ENCODE assay signal across 12 mouse cellular contexts in genomic region chr2:158616296-158616695, GRCm38 (mm10). TPM values are rescaled to one million over a fixed set of nuclear protein-coding genes. Genes with fewer than 3 reads are reported as not detected.
DNase-seq lines count a peak whose midpoint lies in the region; ATAC-seq and TF ChIP-seq lines count a peak whose summit lies in the region.
"Had no signal": no experiment of that assay in that cellular context is flagged by ENCODE, and none has a peak within 500 bp of the region (broad histone marks: within the 10 kb centered on the region; RNA-seq: fewer than 3 reads in every experiment).

No protein-coding gene starts in this region.

- no peaks in the 10 kb centered on the region for H3K9me3 ChIP-seq in hindbrain, embryonic 11.5 days (ENCODE audit: control insufficient read depth, low read length)
- H3K9me3 ChIP-seq in midbrain, embryonic 14.5 days (ENCODE audit: control insufficient read depth, low read length): no peaks in the 10 kb centered on the region
- H3K9me3 ChIP-seq in intestine, embryonic 15.5 days: no peaks in the 10 kb centered on the region
- H3K9me3 ChIP-seq: liver, embryonic 15.5 days had no signal

- TF ChIP-seq POLR2A in heart, adult 2 months (IDR thresholded peaks at IDR 0.05; ENCODE audit: insufficient read depth, low read depth, low read length): no peak

- H3K4me2 ChIP-seq in hindbrain, embryonic 11.5 days (replicated peaks; ENCODE audit: low read depth, low read length): peak overlapping the region; percentile 34
- H3K4me2 ChIP-seq in midbrain, embryonic 14.5 days (ENCODE audit: low read length): peak overlapping the region; percentile 60
- no peak overlapping the region for H3K4me2 ChIP-seq in intestine, embryonic 15.5 days (replicated peaks)
- H3K4me2 ChIP-seq: liver, embryonic 15.5 days had no signal

- peak overlapping the region; percentile 18; the same call in 1 of the 2 replicates for H3K4me3 ChIP-seq in hindbrain, embryonic 11.5 days (ENCODE audit: low read depth, low read length)
- H3K4me3 ChIP-seq in midbrain, embryonic 14.5 days (replicated peaks; ENCODE audit: low read depth, low read length): peak overlapping the region; percentile 48
- no peak overlapping the region for H3K4me3 ChIP-seq in intestine, embryonic 15.5 days (replicated peaks)
- H3K4me3 ChIP-seq in heart, adult 2 months: no peak overlapping the region
- H3K4me3 ChIP-seq: liver, embryonic 15.5 days had no signal

- TF ChIP-seq CTCF in heart, adult 2 months (IDR thresholded peaks at IDR 0.05): no peak

- H3K36me3 ChIP-seq in hindbrain, embryonic 11.5 days (ENCODE audit: control insufficient read depth, insufficient read depth, low read length): no peaks in the 10 kb centered on the region
- peaks cover 5% of the 10 kb centered on the region; the same call in 1 of the 2 replicates for H3K36me3 ChIP-seq in midbrain, embryonic 14.5 days (ENCODE audit: control insufficient read depth, insufficient read depth, low read length)
- H3K36me3 ChIP-seq in intestine, embryonic 15.5 days: no peaks in the 10 kb centered on the region
- H3K36me3 ChIP-seq in heart, adult 2 months (ENCODE audit: control insufficient read depth, insufficient read depth, low read length): no peaks in the 10 kb centered on the region
- H3K36me3 ChIP-seq: liver, embryonic 15.5 days had no signal

- under 1% methylated on average over 12 of the region's 12 CpGs for WGBS in hindbrain, embryonic 11.5 days
- 1% methylated on average over 12 of the region's 12 CpGs for WGBS in midbrain, embryonic 14.5 days
- WGBS in intestine, embryonic 15.5 days: 1% methylated on average over 12 of the region's 12 CpGs
- 1% methylated on average over 12 of the region's 12 CpGs for WGBS in heart, adult 2 months

- no peak for TF ChIP-seq EP300 in heart, adult 2 months (IDR thresholded peaks at IDR 0.05; ENCODE audit: insufficient read depth, low read depth, low read length)

- H3K27me3 ChIP-seq in hindbrain, embryonic 11.5 days (ENCODE audit: control insufficient read depth, insufficient read depth, low read length): peaks cover 74% of the 10 kb centered on the region
- H3K27me3 ChIP-seq in midbrain, embryonic 14.5 days (ENCODE audit: control insufficient read depth, insufficient read depth, low read length): peaks cover 53% of the 10 kb centered on the region
- H3K27me3 ChIP-seq in intestine, embryonic 15.5 days (replicated peaks): peaks cover 96% of the 10 kb centered on the region
- H3K27me3 ChIP-seq in heart, adult 2 months (ENCODE audit: control insufficient read depth, insufficient read depth, low read length): peaks cover 42% of the 10 kb centered on the region

- H3K27ac ChIP-seq in hindbrain, embryonic 11.5 days (ENCODE audit: low read depth, low read length): peak overlapping the region; percentile 54
- peak overlapping the region; percentile 93 for H3K27ac ChIP-seq in midbrain, embryonic 14.5 days (replicated peaks; ENCODE audit: low read depth, low read length)
- H3K27ac ChIP-seq in intestine, embryonic 15.5 days: no peak overlapping the region
- H3K27ac ChIP-seq in heart, adult 2 months: no peak overlapping the region
- H3K27ac ChIP-seq: liver, embryonic 15.5 days had no signal

- no peaks in the 10 kb centered on the region for H3K79me2 ChIP-seq in heart, adult 2 months (replicated peaks; ENCODE audit: control insufficient read depth, insufficient read depth, low read length)

- peak; percentile 39; the same call in 1 of the 2 replicates for ATAC-seq in hindbrain, embryonic 11.5 days (ENCODE audit: low FRiP score)
- peak; percentile 67; the same call in 1 of the 2 replicates for ATAC-seq in midbrain, embryonic 14.5 days (ENCODE audit: low FRiP score, low TSS enrichment)
- no peak for ATAC-seq in intestine, embryonic 15.5 days

- H3K9ac ChIP-seq in hindbrain, embryonic 11.5 days (ENCODE audit: low read depth, low read length): 0 out of 2 replicates have a peak overlapping the region, but pooled peaks have one; percentile 1
- H3K9ac ChIP-seq in midbrain, embryonic 14.5 days (replicated peaks; ENCODE audit: low read length): peak overlapping the region; percentile 73
- no peak overlapping the region for H3K9ac ChIP-seq in intestine, embryonic 15.5 days
- no peak overlapping the region for H3K9ac ChIP-seq in heart, adult 2 months (ENCODE audit: low read depth, low read length)
- H3K9ac ChIP-seq: liver, embryonic 15.5 days had no signal

- DNase-seq in ES-CJ7 (ENCODE audit: low read depth, low spot score): peak; percentile 46
- DNase-seq in brain, adult 2 months (ENCODE audit: low read depth, low spot score): peak; percentile 86
- peak; percentile 50 for DNase-seq in hindbrain, embryonic 11.5 days (ENCODE audit: low spot score)
- DNase-seq in midbrain, embryonic 14.5 days: peak; percentile 82
- no peak for DNase-seq in gastrocnemius, adult 8-10 months (ENCODE audit: low spot score in 2 of 2)
- DNase-seq in heart, adult 2 months: no peak
- DNase-seq: gastrocnemius, postnatal 14 days; layer of hippocampus, postnatal 36 days; thymus, postnatal 4 days had no signal

- intact Hi-C loops in heart, adult 2 months (cut with DNase I): no loop called here

- H3K4me1 ChIP-seq in hindbrain, embryonic 11.5 days (replicated peaks; ENCODE audit: control insufficient read depth, insufficient read depth, low read length): peaks cover 3% of the 10 kb centered on the region; the same call in 1 of the 2 replicates
- H3K4me1 ChIP-seq in midbrain, embryonic 14.5 days (ENCODE audit: control insufficient read depth, insufficient read depth, low read length): no peaks in the 10 kb centered on the region
- H3K4me1 ChIP-seq in intestine, embryonic 15.5 days (replicated peaks): peaks cover 6% of the 10 kb centered on the region; the same call in 1 of the 2 replicates
- no peaks in the 10 kb centered on the region for H3K4me1 ChIP-seq in heart, adult 2 months (ENCODE audit: control insufficient read depth, insufficient read depth, low read length)

RNA-seq across cellular contexts. Expression of gene Slc32a1, which starts 5.7 kb away (rescaled TPM):
- 1.9 and 2.9 TPM in 2 replicates for polyA plus RNA-seq in hindbrain, embryonic 11.5 days (2014; fragmentation: Nextera tagmentation; extraction: Ambion mirVana)
- polyA plus RNA-seq in midbrain, embryonic 14.5 days (2014; fragmentation: Nextera tagmentation; extraction: Ambion mirVana): 7.6 and 8.6 TPM in 2 replicates
- polyA plus RNA-seq in intestine, embryonic 15.5 days (2015; fragmentation: Nextera tagmentation; extraction: Ambion mirVana): not detected in 2 replicates
- not detected for total RNA-seq in gastrocnemius, adult 8-10 months (2022)
- total RNA-seq in heart, adult 2 months (2021): not detected
- polyA plus RNA-seq in heart, adult 2 months (2012; rRNA removed): not detected in 2 replicates
- total RNA-seq: common myeloid progenitor, adult 5-6 weeks; gastrocnemius, postnatal 14 days had no signal
- polyA plus RNA-seq: liver, embryonic 15.5 days had no signal

RNA-seq across cellular contexts. Expression of gene Actr5, which starts 8.4 kb away (rescaled TPM):
- 13.7 and 16.7 TPM in 2 replicates for polyA plus RNA-seq in hindbrain, embryonic 11.5 days (2014; fragmentation: Nextera tagmentation; extraction: Ambion mirVana)
- polyA plus RNA-seq in midbrain, embryonic 14.5 days (2014; fragmentation: Nextera tagmentation; extraction: Ambion mirVana): 13.9 and 14.8 TPM in 2 replicates
- polyA plus RNA-seq in intestine, embryonic 15.5 days (2015; fragmentation: Nextera tagmentation; extraction: Ambion mirVana): 9.3 and 9.4 TPM in 2 replicates
- total RNA-seq in gastrocnemius, adult 8-10 months (2022): 1 to 10 TPM; 2.3 to 3.8 (median 3.2) TPM
- 1 to 10 TPM; 4.8 to 6.4 TPM for total RNA-seq in heart, adult 2 months (2021)
- 2.9 and 3.5 TPM in 2 replicates for polyA plus RNA-seq in heart, adult 2 months (2012; rRNA removed)

RNA-seq across cellular contexts. Expression of gene Ppp1r16b, which starts 48.9 kb away (rescaled TPM):
- polyA plus RNA-seq in hindbrain, embryonic 11.5 days (2014; fragmentation: Nextera tagmentation; extraction: Ambion mirVana): 2.4 and 3.6 TPM in 2 replicates
- 16.1 and 21.0 TPM in 2 replicates for polyA plus RNA-seq in midbrain, embryonic 14.5 days (2014; fragmentation: Nextera tagmentation; extraction: Ambion mirVana)
- polyA plus RNA-seq in intestine, embryonic 15.5 days (2015; fragmentation: Nextera tagmentation; extraction: Ambion mirVana): 4.1 and 4.2 TPM in 2 replicates
- total RNA-seq in gastrocnemius, adult 8-10 months (2022): 1 to 10 TPM; 2.4 to 3.0 (median 2.7) TPM
- total RNA-seq in heart, adult 2 months (2021): 10 to 100 TPM; 10.4 to 12.3 TPM
- polyA plus RNA-seq in heart, adult 2 months (2012; rRNA removed): 3.3 and 5.3 TPM in 2 replicates

Comparison
In these comparisons a context has a peak if more than half of its experiments do, and no peak if none do; other contexts are left out.
1. DNase-seq: peak in ES-CJ7 (single experiment), brain, adult 2 months (single experiment), hindbrain, embryonic 11.5 days (single experiment) and midbrain, embryonic 14.5 days (single experiment); none in gastrocnemius, adult 8-10 months (0 of 2) and heart, adult 2 months (0 of 2).
2. H3K27ac ChIP-seq: peak in hindbrain, embryonic 11.5 days (single experiment) and midbrain, embryonic 14.5 days (single experiment); none in intestine, embryonic 15.5 days (single experiment) and heart, adult 2 months (single experiment).
3. H3K4me3 ChIP-seq: peak in hindbrain, embryonic 11.5 days (single experiment) and midbrain, embryonic 14.5 days (single experiment); none in intestine, embryonic 15.5 days (single experiment) and heart, adult 2 months (single experiment).
4. H3K9ac ChIP-seq: peak in hindbrain, embryonic 11.5 days (single experiment) and midbrain, embryonic 14.5 days (single experiment); none in intestine, embryonic 15.5 days (single experiment) and heart, adult 2 months (single experiment).